ENCODE assay signal across 11 mouse cellular contexts in the genomic region with DNA sequence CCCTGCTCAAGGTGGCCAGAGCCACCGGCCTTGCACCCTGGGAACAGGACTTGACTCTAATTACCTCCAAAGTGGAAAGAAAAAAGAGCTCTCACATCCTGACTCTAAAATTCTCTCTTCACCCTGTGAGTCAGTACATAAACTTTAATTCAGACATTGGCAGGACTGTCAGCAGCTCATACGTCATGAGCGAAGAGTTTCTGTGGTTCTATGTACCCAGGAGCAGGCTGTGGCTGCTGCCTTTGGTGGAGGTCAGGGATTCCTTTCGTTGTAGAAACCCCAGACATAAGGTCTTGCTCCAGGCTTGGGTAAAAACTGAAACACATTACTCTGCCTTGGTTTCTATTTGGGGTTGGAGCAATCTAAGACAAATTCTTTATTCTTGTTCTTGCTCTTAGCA.
"Had no signal": no experiment of that assay in that cellular context is flagged by ENCODE, and none has a peak within 500 bp of the region (broad histone marks: within the 10 kb centered on the region; RNA-seq: fewer than 3 reads in every experiment).

No protein-coding gene starts in this region.

- DNase-seq: gastrocnemius, adult 2 months; gastrocnemius, postnatal 10 days; gastrocnemius, postnatal 25 days; heart, adult 18-20 months; heart, postnatal 10 days; heart, postnatal 4 days; kidney, adult 18-20 months; kidney, adult 8-10 months; kidney, postnatal 10 days; kidney, postnatal 25 days; kidney, postnatal 4 days had no signal
